Mouse (Mus musculus): Measurements from ENCODE around the gene Hoxc4. TPM values are rescaled to one million over a fixed set of nuclear protein-coding genes. Genes with fewer than 3 reads are reported as not detected.
A peak's percentile ranks its signal among the peaks of the same experiment; 100 is the strongest.

Gene Hoxc4
- total RNA-seq, 2 experiments from 2014 or later = not detected

DNA sequence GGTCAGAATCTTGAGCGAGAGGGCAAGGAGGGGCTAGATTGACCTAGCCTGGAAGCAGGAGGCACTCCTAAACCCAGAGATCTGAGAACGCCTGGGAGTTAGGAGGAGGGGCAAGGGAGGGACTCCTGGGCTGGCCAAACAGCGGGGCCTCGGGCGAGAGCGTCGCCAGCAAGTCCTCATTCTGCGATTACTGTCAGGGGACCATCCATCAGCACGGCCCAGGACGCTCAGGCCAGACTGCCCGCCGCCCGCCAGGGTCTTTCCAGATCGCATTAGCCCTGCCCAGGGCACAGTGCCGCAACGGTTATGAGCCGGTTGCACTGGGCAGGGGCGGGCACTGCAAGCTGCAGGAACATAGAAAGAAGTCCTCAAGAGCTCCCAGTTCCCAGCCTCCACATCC is 50.4 kb downstream of the Hoxc4 start:
- intact Hi-C loops (cut with DNase I) = no loop called here
- no peak for DNase-seq

DNA sequence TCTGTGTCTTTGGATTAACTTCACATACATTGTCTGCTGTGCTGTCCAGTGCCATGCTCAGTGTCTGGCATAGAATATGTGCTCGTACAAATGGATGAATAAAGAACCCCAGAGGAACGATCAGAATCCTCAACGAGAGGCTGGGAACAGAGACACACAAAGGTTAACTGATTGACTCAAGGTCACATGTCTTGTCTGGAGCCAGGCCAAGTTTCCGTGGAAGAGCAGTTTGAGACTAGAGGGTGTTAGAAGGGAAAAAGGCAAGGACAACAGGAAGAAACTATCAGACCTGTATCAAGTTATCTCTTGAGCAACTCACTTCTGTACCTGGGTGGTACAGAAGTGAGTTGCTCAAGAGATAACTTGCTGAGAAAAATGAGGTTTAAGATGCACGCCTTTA is 52.5 kb downstream of the Hoxc4 start:
- intact Hi-C loops (cut with DNase I) = no loop called here
- DNase-seq = no peak

DNA sequence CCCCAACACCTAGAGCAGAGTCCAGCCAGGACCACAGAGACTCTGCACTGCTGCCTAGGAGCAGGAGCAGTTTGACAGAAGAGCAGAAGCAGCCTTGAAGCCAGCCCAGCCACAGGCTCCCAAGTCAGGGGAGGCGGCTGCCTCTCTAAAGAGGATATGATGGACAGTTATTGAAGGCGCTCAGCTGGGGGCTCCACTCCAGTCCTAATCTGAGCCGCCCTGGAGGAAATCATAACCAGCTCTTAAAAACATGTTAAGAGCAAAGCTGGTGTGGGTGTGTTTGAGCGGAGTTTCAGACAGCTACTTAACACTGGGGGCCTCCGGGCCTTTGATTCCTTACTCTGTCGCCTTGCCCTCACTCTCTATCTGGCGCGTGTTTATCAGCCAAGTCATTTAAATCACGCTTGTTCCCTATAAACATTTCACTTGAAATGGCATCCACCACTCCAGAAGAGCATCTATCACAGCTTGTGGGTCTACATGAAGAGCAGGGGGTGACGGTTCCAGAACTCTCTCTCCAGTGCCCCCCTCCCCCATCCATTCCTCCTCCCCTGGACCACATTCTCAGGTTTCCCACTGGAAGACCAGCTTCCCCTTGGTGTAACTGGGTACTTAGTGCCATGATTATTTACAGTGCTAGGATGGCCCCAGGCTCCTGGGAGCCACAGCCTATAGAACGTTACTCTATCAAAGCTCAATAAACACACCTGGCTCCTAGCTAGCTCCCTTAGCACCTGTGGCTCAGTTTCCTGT is 56.1 kb downstream of the Hoxc4 start:
- DNase-seq = no peak
- intact Hi-C loops (cut with DNase I) = no loop called here

GRCm38 (mm10) chr15:103077673-103078072 is 58.9 kb downstream of the Hoxc4 start:
- DNase-seq = no peak
- intact Hi-C loops (cut with DNase I) = no loop called here

- intact Hi-C loops (cut with DNase I) = no loop called here
- no peak for DNase-seq
Measured at GRCm38 (mm10) chr15:103082622-103083021, 63.9 kb downstream of the Hoxc4 start.

DNA sequence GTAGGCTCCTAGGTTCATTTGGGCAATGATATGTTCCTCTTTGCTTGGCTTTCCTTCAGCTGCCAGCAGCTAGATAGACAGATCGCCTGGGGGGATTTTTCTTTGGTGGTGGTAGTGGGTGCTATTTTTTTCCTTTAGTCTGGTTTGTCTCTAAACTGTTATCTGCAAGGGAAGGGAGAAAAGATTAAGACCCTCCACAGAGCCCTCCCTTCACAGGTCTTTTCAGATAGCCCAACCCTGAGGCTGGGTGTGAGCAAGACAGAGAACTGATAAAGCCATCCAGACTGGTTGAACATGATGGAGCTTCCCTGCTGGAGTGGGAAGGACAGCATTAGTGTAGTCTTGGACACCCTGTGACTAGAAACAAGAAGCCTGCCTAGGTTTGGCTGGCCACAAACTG is 64.9 kb downstream of the Hoxc4 start:
- intact Hi-C loops (cut with DNase I) = no loop called here
- no peak for DNase-seq

DNA sequence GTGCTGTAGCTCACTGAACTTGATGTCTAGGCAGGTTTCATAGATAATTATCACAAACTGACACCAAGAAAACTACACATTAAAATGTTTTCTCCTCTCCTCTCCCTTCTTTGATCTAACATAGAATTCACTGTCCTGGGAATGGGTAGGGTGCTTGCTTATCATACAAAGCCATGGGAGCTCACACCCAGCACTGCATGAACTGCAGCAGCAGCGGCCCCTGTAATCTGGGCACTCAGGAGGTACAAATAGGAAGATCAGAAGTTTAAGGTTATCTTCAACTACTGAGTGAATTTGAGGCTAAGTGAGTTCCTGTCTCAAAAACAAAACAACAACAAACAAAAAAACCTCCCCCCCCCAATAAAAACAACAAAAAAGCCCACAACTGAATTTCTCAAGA is 66.2 kb downstream of the Hoxc4 start:
- DNase-seq = no peak
- intact Hi-C loops (cut with DNase I) = no loop called here

DNA sequence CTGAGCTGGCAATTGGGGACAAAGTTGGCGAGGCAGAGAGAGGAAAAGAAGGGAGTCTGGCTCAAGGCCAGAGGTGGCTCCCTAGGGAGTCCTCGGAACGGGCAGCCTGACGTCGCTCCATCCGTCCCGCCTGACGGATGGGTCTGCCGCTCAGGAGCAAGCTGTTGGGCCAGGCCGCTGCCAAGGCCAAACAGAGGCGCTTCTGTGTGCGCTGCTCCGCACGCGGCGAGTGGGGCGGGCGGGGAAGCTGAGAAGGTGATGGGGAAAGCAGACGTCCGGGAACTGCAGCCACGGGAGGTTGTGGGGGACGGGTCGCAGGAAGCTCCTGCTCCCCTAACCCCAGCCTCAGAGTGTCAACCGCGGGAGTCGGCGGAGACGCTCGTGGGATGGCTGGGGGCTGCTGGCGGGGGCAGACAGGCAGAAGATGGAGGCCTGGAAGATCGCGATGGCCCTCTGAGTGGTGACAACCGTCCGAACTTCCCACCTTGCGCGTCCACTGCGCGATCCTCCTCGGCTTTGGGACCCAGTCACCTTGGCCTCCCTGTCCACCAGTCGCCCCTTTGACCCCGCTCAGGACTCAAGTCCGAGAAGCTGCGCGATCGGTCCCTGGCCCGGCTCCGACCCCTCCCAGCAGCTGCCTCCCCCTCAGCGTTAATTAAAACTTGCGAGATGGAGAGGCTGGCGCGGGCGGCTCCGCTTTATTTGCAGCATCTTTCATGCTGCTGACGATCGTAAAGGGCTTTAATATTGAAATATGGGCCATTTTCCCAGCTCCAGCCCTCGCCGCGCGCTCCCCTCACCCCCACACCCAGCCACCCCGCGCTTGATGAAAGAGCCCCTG is 67.3 kb downstream of the Hoxc4 start:
- intact Hi-C loops (cut with DNase I) = no loop called here
- DNase-seq = peak in 1 of 2 experiments; percentile 29

Small RNA genes within 50 kb of the gene (microRNA-seq; reads per million reads assigned to microRNA genes)
- 0 to 0.67 reads per million in 2 experiments for gene Mir196a-2 (ENCODE audit: borderline number of aligned reads in 2 of 2)
- gene Mir615 (ENCODE audit: borderline number of aligned reads in 2 of 2) = 2.2 to 9.4 reads per million in 2 experiments

Other genes with a start within 250 kb of the Hoxc4 start
- gene Hoxc13, start 97.8 kb upstream of the Hoxc4 start, total RNA-seq (2021) = not detected
- not detected for gene Hoxc12, start 82.2 kb upstream of the Hoxc4 start, total RNA-seq (2021)
- not detected for gene Hoxc11, start 64.5 kb upstream of the Hoxc4 start, total RNA-seq (2021)
- gene Hoxc10, start 52.1 kb upstream of the Hoxc4 start, total RNA-seq (2021) = not detected
- not detected for gene Hoxc5, start 51.5 kb upstream of the Hoxc4 start, total RNA-seq (2021)
- gene Hoxc9, start 42.5 kb upstream of the Hoxc4 start, total RNA-seq (2021) = not detected
- gene Hoxc8, start 28.3 kb upstream of the Hoxc4 start, total RNA-seq (2021) = not detected
- gene Hoxc6, start 20.7 kb upstream of the Hoxc4 start, total RNA-seq (2021) = under 1 TPM in 1 of 2 experiments, not detected in 1; 0.25 TPM
- gene Smug1, start 148.2 kb downstream of the Hoxc4 start, total RNA-seq (2021) = 10 to 100 TPM; 13.2 to 15.7 TPM
- 10 to 100 TPM; 54.2 to 58.7 TPM for gene Cbx5, start 220.9 kb downstream of the Hoxc4 start, total RNA-seq (2021)
- gene Hnrnpa1, start 221.5 kb downstream of the Hoxc4 start, total RNA-seq (2021) = 100 to 1,000 TPM; 140 to 154 TPM
- under 1 TPM; 0.67 to 0.73 TPM for gene Nfe2, start 239.5 kb downstream of the Hoxc4 start, total RNA-seq (2021)

Data from heart, postnatal 36 days (tissue).